Mouse (Mus musculus): Measurements from ENCODE around the gene Foxp1.

DNA sequence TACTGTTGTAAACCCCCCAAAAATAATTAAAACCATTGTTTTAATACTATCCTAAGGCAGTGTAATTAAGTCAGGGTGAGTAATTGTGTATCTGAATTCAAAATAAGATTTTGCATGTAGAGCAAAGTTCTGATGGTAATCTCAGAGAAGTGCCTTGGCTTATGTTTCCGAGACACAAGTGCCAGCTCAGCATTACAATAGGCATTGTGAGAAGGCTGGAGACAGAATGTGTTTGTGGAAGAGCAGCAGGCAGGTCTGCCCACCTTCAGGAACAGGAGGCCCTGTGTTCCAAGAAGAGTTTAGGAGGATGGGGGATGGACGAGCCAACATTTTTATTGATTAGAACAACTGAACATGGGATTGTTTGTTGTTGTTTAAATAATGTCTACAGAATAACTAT is 6.5 kb upstream of the Foxp1 start:
- TF ChIP-seq POLR2A (IDR thresholded peaks at IDR 0.05; ENCODE audit: insufficient read length, low read depth) (no peak), CEBPB (IDR thresholded peaks at IDR 0.05; ENCODE audit: insufficient read depth, poor library complexity, severe bottlenecking) (no peak), SRF (IDR thresholded peaks at IDR 0.05; ENCODE audit: control insufficient read depth, insufficient read length, low read depth) (no peak), USF1 (IDR thresholded peaks at IDR 0.05; ENCODE audit: low read depth) (no peak), E2F4 (IDR thresholded peaks at IDR 0.05; ENCODE audit: insufficient read depth) (no peak), POLR2AphosphoS2 (IDR thresholded peaks at IDR 0.05; ENCODE audit: insufficient read length, low read depth) (peak; percentile 59), MAX (IDR thresholded peaks at IDR 0.05; ENCODE audit: low read depth) (no peak), TCF12 (IDR thresholded peaks at IDR 0.05; ENCODE audit: insufficient read depth, poor library complexity, severe bottlenecking) (no peak), TCF3 (IDR thresholded peaks at IDR 0.05; ENCODE audit: insufficient read length, low read depth) (no peak)
